Mouse (Mus musculus): Measurements from ENCODE around the gene 1700025G04Rik. TPM values are rescaled to one million over a fixed set of nuclear protein-coding genes. Genes with fewer than 3 reads are reported as not detected.

Gene 1700025G04Rik
- 21.4 and 27.7 TPM in 2 replicates for polyA plus RNA-seq (2016; fragmentation: Nextera tagmentation; extraction: Ambion mirVana)

GRCm38 (mm10) chr1:152090018-152090553, at the start of gene 1700025G04Rik:
Gene 1700025G04Rik (minus strand): TSS chr1:152090125.
- Histone ChIP-seq H3K4me3 (peak within 1 kb of the TSS; percentile 91), H3K27me3 (ENCODE audit: insufficient read depth, poor library complexity, severe bottlenecking) (no peaks in the 10 kb centered on the region), H3K9me3 (no peaks in the 10 kb centered on the region), H3K36me3 (no peaks in the 10 kb centered on the region), H3K4me1 (replicated peaks) (peaks cover 55% of the 10 kb centered on the region), H3K27ac (peak within 1 kb of the TSS; percentile 99)
- DNase-seq (ENCODE audit: low spot score) = peak; percentile 84
- under 1% methylated on average over 60 of the region's 66 CpGs for WGBS

GRCm38 (mm10) chr1:152139496-152139895, 49.6 kb upstream of the 1700025G04Rik start:
- DNase-seq (ENCODE audit: low spot score) = no peak
- 89% methylated on average over 4 of the region's 4 CpGs for WGBS

DNA sequence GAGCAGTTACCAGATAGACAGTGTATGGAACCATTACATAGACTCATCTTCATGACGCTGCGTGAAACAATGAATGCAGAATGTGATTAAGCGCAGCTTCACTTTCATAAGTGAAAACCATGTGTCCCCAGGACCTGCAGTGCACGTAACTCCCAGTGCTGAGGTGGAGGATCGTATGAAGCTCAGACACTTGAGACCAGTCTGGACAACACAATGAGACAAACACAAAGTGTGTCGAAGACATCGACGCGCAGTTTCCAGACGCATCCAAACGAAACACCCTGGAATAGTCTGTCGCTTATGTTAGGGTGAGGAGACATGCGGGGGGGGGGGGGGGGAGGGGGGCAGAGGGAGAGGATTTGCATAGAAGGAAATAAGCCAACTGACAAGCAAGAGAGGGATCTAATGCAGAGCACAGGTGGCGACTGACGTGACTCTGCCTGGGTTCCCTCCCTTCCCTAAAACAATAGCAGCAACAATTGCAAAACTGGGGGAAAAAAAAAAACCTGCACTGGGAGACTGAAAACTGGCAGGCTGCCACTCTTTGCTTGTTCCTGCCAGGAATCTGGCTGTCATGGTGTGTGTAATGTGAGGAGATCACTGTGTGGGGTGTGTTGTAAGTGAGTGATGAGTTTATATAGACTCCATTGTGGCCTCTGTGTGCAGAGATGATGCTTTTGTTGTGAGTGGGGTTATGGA, 40.3 kb upstream of the 1700025G04Rik start:
- Histone ChIP-seq H3K9me3 (no peaks in the 10 kb centered on the region), H3K36me3 (no peaks in the 10 kb centered on the region), H3K27ac (no peak overlapping the region), H3K4me3 (no peak overlapping the region), H3K4me1 (replicated peaks) (0 out of 2 replicates have a peak, but pooled peaks cover 3% of the 10 kb centered on the region), H3K27me3 (ENCODE audit: insufficient read depth, poor library complexity, severe bottlenecking) (no peaks in the 10 kb centered on the region)
- WGBS = 79% methylated on average over 15 of the region's 15 CpGs
- DNase-seq (ENCODE audit: low spot score) = no peak

More at GRCm38 (mm10) chr1:152139496-152139895, 49.6 kb upstream of the 1700025G04Rik start:
- no peak overlapping the region for H3K4me3 ChIP-seq
- H3K4me1 ChIP-seq (replicated peaks) = no peaks in the 10 kb centered on the region
- H3K36me3 ChIP-seq = no peaks in the 10 kb centered on the region
- H3K27me3 ChIP-seq (ENCODE audit: insufficient read depth, poor library complexity, severe bottlenecking) = no peaks in the 10 kb centered on the region
- peaks cover 6% of the 10 kb centered on the region; the same call in 1 of the 2 replicates for H3K9me3 ChIP-seq
- no peak overlapping the region for H3K27ac ChIP-seq

DNA sequence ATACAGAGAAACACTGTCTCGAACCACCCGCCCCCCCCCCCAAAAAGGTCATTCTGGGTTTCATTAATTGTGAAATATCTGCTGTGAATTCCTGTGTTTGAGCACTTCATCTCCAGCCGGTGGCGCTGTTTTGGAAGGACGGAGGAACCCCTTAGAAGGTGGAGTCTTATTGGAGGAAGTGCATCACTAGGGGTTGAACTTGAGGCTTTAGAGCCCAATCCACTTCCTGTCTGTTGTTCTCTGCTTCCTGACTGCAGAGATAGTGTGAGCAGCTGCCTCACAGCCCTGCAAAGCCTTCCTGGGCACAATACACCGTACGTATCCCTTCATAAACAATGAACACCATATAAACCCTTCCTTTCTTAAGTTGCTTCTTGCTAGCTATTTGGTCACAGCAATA, 35.5 kb upstream of the 1700025G04Rik start:
- WGBS = 92% methylated on average over 7 of the region's 7 CpGs
- Histone ChIP-seq H3K9me3 (no peaks in the 10 kb centered on the region), H3K27me3 (ENCODE audit: insufficient read depth, poor library complexity, severe bottlenecking) (no peaks in the 10 kb centered on the region), H3K4me3 (no peak overlapping the region), H3K27ac (no peak overlapping the region), H3K4me1 (replicated peaks) (0 out of 2 replicates have a peak, but pooled peaks cover 3% of the 10 kb centered on the region), H3K36me3 (no peaks in the 10 kb centered on the region)
- DNase-seq (ENCODE audit: low spot score) = no peak

DNA sequence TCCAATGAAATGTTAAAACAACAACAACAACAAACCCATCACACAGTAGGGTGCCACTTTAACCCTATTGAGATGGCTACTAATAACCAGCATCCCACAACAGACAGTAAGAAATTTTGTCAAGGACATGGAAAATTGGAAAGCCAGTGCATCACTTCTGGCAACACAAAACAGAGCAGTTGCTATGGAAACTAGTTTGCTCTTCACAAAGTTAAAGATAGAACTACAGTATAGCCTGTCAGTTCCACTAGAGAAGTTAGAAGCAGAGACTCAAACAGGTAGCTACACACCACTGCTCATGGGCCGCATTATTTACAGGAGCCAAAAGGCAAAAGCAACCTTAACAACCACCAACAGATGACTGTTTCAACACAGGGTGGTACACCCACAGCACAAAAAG, 20.2 kb upstream of the 1700025G04Rik start:
- H3K27ac ChIP-seq = no peak overlapping the region
- 95% methylated on average over 1 of the region's 1 CpGs for WGBS
- no peaks in the 10 kb centered on the region for H3K9me3 ChIP-seq
- H3K4me3 ChIP-seq = no peak overlapping the region
- DNase-seq (ENCODE audit: low spot score) = no peak
- H3K4me1 ChIP-seq (replicated peaks) = no peaks in the 10 kb centered on the region
- H3K27me3 ChIP-seq (ENCODE audit: insufficient read depth, poor library complexity, severe bottlenecking) = no peaks in the 10 kb centered on the region
- H3K36me3 ChIP-seq = no peaks in the 10 kb centered on the region

GRCm38 (mm10) chr1:152106136-152106535, 16.2 kb upstream of the 1700025G04Rik start:
- H3K4me1 ChIP-seq (replicated peaks) = no peaks in the 10 kb centered on the region; the same call in 1 of the 2 replicates
- no peaks in the 10 kb centered on the region for H3K9me3 ChIP-seq
- 91% methylated on average over 2 of the region's 2 CpGs for WGBS
- no peaks in the 10 kb centered on the region for H3K27me3 ChIP-seq (ENCODE audit: insufficient read depth, poor library complexity, severe bottlenecking)
- H3K27ac ChIP-seq = no peak overlapping the region
- H3K36me3 ChIP-seq = no peaks in the 10 kb centered on the region
- DNase-seq (ENCODE audit: low spot score) = no peak
- no peak overlapping the region for H3K4me3 ChIP-seq

DNA sequence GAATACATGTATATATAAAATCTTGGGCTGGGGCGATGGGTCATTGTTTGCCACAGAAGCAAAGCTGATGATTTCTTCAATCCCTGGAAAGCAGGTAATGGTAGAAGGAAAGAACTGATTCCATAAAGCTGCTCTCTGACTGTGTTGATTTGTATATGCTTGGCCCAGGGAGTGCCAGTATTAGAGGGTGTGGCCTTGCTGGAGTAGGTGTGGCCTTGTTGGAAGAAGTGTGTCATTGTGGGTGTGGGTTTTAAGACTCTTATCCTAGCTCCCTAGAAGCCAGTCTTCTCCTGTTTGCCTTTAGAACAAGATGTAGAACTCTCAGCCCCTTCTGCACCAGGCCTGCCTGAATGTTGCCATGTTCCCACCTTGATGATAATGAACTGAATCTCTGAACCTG, 15.3 kb upstream of the 1700025G04Rik start:
- H3K36me3 ChIP-seq = no peaks in the 10 kb centered on the region
- H3K27me3 ChIP-seq (ENCODE audit: insufficient read depth, poor library complexity, severe bottlenecking) = no peaks in the 10 kb centered on the region
- H3K4me1 ChIP-seq (replicated peaks) = no peaks in the 10 kb centered on the region; the same call in 1 of the 2 replicates
- DNase-seq (ENCODE audit: low spot score) = no peak
- H3K27ac ChIP-seq = no peak overlapping the region
- H3K9me3 ChIP-seq = no peaks in the 10 kb centered on the region
- WGBS = 93% methylated on average over 1 of the region's 1 CpGs
- H3K4me3 ChIP-seq = no peak overlapping the region

GRCm38 (mm10) chr1:152101746-152102145, 11.8 kb upstream of the 1700025G04Rik start:
- Histone ChIP-seq H3K27me3 (ENCODE audit: insufficient read depth, poor library complexity, severe bottlenecking) (no peaks in the 10 kb centered on the region), H3K9me3 (no peaks in the 10 kb centered on the region), H3K4me3 (no peak overlapping the region), H3K27ac (no peak overlapping the region), H3K4me1 (replicated peaks) (no peaks in the 10 kb centered on the region; the same call in 1 of the 2 replicates), H3K36me3 (no peaks in the 10 kb centered on the region)
- no peak for DNase-seq (ENCODE audit: low spot score)
- WGBS = 85% methylated on average over 5 of the region's 5 CpGs

- DNase-seq (ENCODE audit: low spot score) = no peak
- peaks cover 6% of the 10 kb centered on the region for H3K4me1 ChIP-seq (replicated peaks)
- H3K4me3 ChIP-seq = no peak overlapping the region
- no peaks in the 10 kb centered on the region for H3K36me3 ChIP-seq
- 69% methylated on average over 3 of the region's 3 CpGs for WGBS
- H3K27me3 ChIP-seq (ENCODE audit: insufficient read depth, poor library complexity, severe bottlenecking) = no peaks in the 10 kb centered on the region
- no peaks in the 10 kb centered on the region for H3K9me3 ChIP-seq
- H3K27ac ChIP-seq = no peak overlapping the region
Measured at GRCm38 (mm10) chr1:152096045-152096444, 6.1 kb upstream of the 1700025G04Rik start.

DNA sequence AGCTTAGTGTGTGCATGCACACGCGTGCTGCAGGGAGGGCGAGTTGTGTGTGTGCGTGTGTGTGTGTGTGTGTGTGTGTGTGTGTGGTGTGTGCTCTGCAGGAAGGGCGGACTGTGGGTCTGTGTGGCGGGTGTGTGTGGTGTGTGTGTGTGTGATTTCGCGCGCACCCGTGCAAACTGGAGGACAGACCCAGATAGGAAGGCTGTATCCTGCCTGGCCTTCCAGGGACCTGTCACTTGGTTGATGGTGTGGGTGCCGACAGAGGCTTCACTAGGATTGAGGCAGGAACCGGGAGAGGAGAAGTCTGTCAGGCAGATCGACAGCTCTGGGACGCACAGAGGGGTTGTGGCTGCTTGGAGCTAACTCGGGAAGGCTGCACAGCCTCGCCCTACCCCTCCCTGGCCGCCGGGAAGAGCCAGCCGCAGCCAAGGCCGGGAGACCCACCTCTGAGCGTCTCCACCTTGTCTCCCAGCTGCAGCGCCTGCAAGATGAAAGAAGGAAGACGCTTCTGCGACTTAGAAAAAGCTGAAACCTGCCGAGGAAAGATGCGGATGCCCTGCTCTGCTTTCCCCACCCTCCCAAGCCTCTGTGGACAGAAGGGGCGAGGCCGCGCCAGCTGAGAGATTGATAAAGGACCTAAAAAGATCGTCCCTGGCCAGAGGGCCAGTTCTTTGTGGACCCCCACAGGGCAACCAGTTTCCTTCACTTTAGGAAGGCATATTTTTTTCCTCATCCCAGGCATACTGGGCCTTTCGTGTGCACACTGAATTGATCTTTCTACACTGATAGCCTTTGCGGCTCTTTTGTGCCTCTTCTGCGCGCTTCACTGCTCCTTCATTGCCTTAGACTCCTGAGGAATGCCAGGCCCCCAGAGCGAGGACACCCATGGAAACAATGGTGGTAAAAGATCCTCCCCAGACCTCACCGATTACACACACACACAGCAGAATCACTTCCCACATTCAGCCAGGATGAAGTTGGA, 930 bp upstream of the 1700025G04Rik start:
- WGBS = 1% methylated on average over 36 of the region's 36 CpGs
- DNase-seq (ENCODE audit: low spot score) = peak; percentile 77
- Histone ChIP-seq H3K27ac (peak overlapping the region; percentile 99), H3K9me3 (no peaks in the 10 kb centered on the region), H3K4me3 (peak overlapping the region; percentile 91), H3K36me3 (no peaks in the 10 kb centered on the region), H3K4me1 (replicated peaks) (peaks cover 48% of the 10 kb centered on the region), H3K27me3 (ENCODE audit: insufficient read depth, poor library complexity, severe bottlenecking) (no peaks in the 10 kb centered on the region)

GRCm38 (mm10) chr1:152089526-152089925, 399 bp downstream of the 1700025G04Rik start:
- no peaks in the 10 kb centered on the region for H3K9me3 ChIP-seq
- no peaks in the 10 kb centered on the region for H3K27me3 ChIP-seq (ENCODE audit: insufficient read depth, poor library complexity, severe bottlenecking)
- WGBS = under 1% methylated on average over 25 of the region's 25 CpGs
- peak; percentile 62 for DNase-seq (ENCODE audit: low spot score)
- peaks cover 61% of the 10 kb centered on the region for H3K4me1 ChIP-seq (replicated peaks)
- H3K27ac ChIP-seq = peak overlapping the region; percentile 99
- H3K4me3 ChIP-seq = peak overlapping the region; percentile 91
- no peaks in the 10 kb centered on the region for H3K36me3 ChIP-seq

- Histone ChIP-seq H3K4me3 (peak overlapping the region; percentile 91), H3K36me3 (no peaks in the 10 kb centered on the region), H3K9me3 (no peaks in the 10 kb centered on the region), H3K27ac (peak overlapping the region; percentile 99), H3K4me1 (replicated peaks) (peaks cover 67% of the 10 kb centered on the region), H3K27me3 (ENCODE audit: insufficient read depth, poor library complexity, severe bottlenecking) (no peaks in the 10 kb centered on the region)
- peak; percentile 57 for DNase-seq (ENCODE audit: low spot score)
- 4% methylated on average over 16 of the region's 16 CpGs for WGBS
Measured at GRCm38 (mm10) chr1:152088791-152089401, 1.0 kb downstream of the 1700025G04Rik start.

All from hindbrain, embryonic 10.5 days (tissue).